7 mouse cellular contexts compared by ENCODE assay signal in the genomic region with DNA sequence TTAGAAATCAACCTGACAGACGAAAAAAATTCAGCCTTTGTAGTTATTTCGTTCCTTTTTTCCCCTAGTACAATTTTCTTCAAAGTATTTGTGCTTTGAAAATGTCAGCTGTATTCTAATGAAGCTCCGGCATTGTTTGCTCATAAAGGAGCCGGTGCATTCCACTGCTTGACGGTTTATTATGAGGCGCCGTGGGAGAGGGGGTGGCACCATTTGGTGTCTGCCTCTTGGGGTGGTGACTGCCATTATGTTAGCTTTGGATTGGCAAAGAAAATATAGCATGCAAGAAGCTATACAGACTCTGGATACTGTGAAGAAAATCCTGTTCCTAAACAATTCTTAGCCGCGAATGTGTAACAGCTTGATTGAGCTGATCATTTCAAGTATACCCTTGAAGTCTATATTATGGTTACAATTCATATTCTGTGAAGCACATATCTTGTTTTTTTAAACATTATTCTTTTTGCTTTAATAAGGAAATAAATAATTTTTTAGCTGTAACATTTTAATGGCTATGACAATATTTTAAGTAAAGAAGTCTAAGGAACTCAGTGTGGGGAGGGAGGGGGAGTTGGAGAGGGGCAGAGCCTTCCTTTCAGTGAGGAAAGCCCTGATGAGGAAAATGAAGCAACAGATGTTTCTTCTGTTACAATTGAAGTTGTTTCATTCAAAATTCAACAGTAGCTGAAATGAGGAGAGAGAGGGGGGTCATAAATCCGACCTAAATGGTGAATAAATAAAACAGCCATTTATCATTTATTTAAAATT.
A peak's percentile ranks its signal among the peaks of the same experiment; 100 is the strongest.
DNase-seq lines count a peak whose midpoint lies in the region; ATAC-seq and TF ChIP-seq lines count a peak whose summit lies in the region.

No protein-coding gene starts in this region.

- H3K4me1 ChIP-seq in ES-E14 (ENCODE audit: control insufficient read depth in 2 of 2, insufficient read depth in 2 of 2, low read length in 2 of 2, poor library complexity in 1 of 2): peaks cover 0 to 1% of the 10 kb centered on the region in 2 experiments; a peak in 3 of 4 replicates
- H3K4me1 ChIP-seq in embryonic facial prominence, embryonic 10.5 days: peaks cover 8% of the 10 kb centered on the region
- H3K4me1 ChIP-seq in hindbrain, embryonic 11.5 days (replicated peaks; ENCODE audit: control insufficient read depth, insufficient read depth, low read length): no peaks in the 10 kb centered on the region
- peaks cover 11% of the 10 kb centered on the region for H3K4me1 ChIP-seq in midbrain, embryonic 15.5 days

- H3K9me3 ChIP-seq in ES-E14 (ENCODE audit: control insufficient read depth, insufficient read depth, low read depth, low read length): no peaks in the 10 kb centered on the region
- no peaks in the 10 kb centered on the region for H3K9me3 ChIP-seq in embryonic facial prominence, embryonic 10.5 days
- H3K9me3 ChIP-seq in hindbrain, embryonic 11.5 days (ENCODE audit: control insufficient read depth, low read length): no peaks in the 10 kb centered on the region
- H3K9me3 ChIP-seq in midbrain, embryonic 15.5 days: no peaks in the 10 kb centered on the region

- DNase-seq in CD4-positive helper T cell, adult 2 months (ENCODE audit: low read depth, low spot score): peak; percentile 4
- no peak for DNase-seq in ES-E14 (ENCODE audit: low read depth, low spot score)
- DNase-seq in embryonic facial prominence, embryonic 10.5 days (ENCODE audit: low spot score): peak; percentile 51
- peak; percentile 75 for DNase-seq in hindbrain, embryonic 11.5 days (ENCODE audit: low spot score)
- DNase-seq in left cerebral cortex, adult 2 months (ENCODE audit: extremely low spot score in 1 of 2, low spot score in 2 of 2): peak; percentile 36 to 37
- peak; percentile 3 to 10 for DNase-seq in thymus, adult 18-20 months

- intact Hi-C loops in left cerebral cortex, adult 2 months (cut with DNase I): no loop called here

- TF ChIP-seq CTCF in left cerebral cortex, adult 2 months (IDR thresholded peaks at IDR 0.05): no peak

- H3K9ac ChIP-seq in ES-E14 (ENCODE audit: insufficient read depth, low read depth, low read length, poor library complexity, severe bottlenecking): 0 out of 2 replicates have a peak overlapping the region, but pooled peaks have one; percentile 43
- no peak overlapping the region for H3K9ac ChIP-seq in hindbrain, embryonic 11.5 days (ENCODE audit: low read depth, low read length)
- peak overlapping the region; percentile 43 for H3K9ac ChIP-seq in midbrain, embryonic 15.5 days

- no peak overlapping the region for H3K27ac ChIP-seq in ES-E14 (ENCODE audit: insufficient read depth, low read depth, low read length, poor library complexity, severe bottlenecking)
- H3K27ac ChIP-seq in embryonic facial prominence, embryonic 10.5 days (replicated peaks): peak overlapping the region; percentile 81
- peak overlapping the region; percentile 8; the same call in 1 of the 2 replicates for H3K27ac ChIP-seq in hindbrain, embryonic 11.5 days (ENCODE audit: low read depth, low read length)
- no peak overlapping the region for H3K27ac ChIP-seq in left cerebral cortex, adult 2 months
- H3K27ac ChIP-seq in midbrain, embryonic 15.5 days: peak overlapping the region; percentile 66; the same call in 1 of the 2 replicates

- peak overlapping the region; percentile 38 to 49; a peak in 3 of 4 replicates for H3K4me3 ChIP-seq in ES-E14 (ENCODE audit: insufficient read depth in 1 of 2, low read depth in 1 of 2, low read length in 2 of 2, poor library complexity in 1 of 2, severe bottlenecking in 1 of 2)
- peak overlapping the region; percentile 61 for H3K4me3 ChIP-seq in embryonic facial prominence, embryonic 10.5 days
- H3K4me3 ChIP-seq in hindbrain, embryonic 11.5 days (ENCODE audit: low read depth, low read length): peak overlapping the region; percentile 35
- peak overlapping the region; percentile 42 for H3K4me3 ChIP-seq in left cerebral cortex, adult 2 months
- peak overlapping the region; percentile 49 for H3K4me3 ChIP-seq in midbrain, embryonic 15.5 days

- H3K4me2 ChIP-seq in hindbrain, embryonic 11.5 days (replicated peaks; ENCODE audit: low read depth, low read length): peak overlapping the region; percentile 32
- peak overlapping the region; percentile 67 for H3K4me2 ChIP-seq in midbrain, embryonic 15.5 days

- no peaks in the 10 kb centered on the region for H3K27me3 ChIP-seq in embryonic facial prominence, embryonic 10.5 days (replicated peaks; ENCODE audit: low read depth, poor library complexity, severe bottlenecking)
- H3K27me3 ChIP-seq in hindbrain, embryonic 11.5 days (ENCODE audit: control insufficient read depth, insufficient read depth, low read length): no peaks in the 10 kb centered on the region
- H3K27me3 ChIP-seq in midbrain, embryonic 15.5 days (replicated peaks): no peaks in the 10 kb centered on the region

- in situ Hi-C loops in ES-E14 (cut with MboI; ENCODE audit: low sequenced_read_pairs in 2 of 2, unreplicated experiment in 2 of 2): no loop called here

- 3% methylated on average over 10 of the region's 10 CpGs for WGBS in embryonic facial prominence, embryonic 10.5 days
- 1% methylated on average over 10 of the region's 10 CpGs for WGBS in hindbrain, embryonic 11.5 days
- 1% methylated on average over 10 of the region's 10 CpGs for whole genome bisulfite sequencing in midbrain, embryonic 15.5 days

- H3K36me3 ChIP-seq in ES-E14 (ENCODE audit: control insufficient read depth, insufficient read depth, low read length, poor library complexity, severe bottlenecking): no peaks in the 10 kb centered on the region
- peaks cover 2% of the 10 kb centered on the region; the same call in 1 of the 2 replicates for H3K36me3 ChIP-seq in embryonic facial prominence, embryonic 10.5 days (replicated peaks)
- H3K36me3 ChIP-seq in hindbrain, embryonic 11.5 days (ENCODE audit: control insufficient read depth, insufficient read depth, low read length): no peaks in the 10 kb centered on the region
- no peaks in the 10 kb centered on the region for H3K36me3 ChIP-seq in midbrain, embryonic 15.5 days (replicated peaks)

- peak; percentile 86 for ATAC-seq in hindbrain, embryonic 11.5 days (ENCODE audit: low FRiP score)
- peak; percentile 77 for ATAC-seq in midbrain, embryonic 15.5 days (replicated peaks)

TF ChIP-seq in ES-E14, 5 proteins besides CTCF, POLR2A, EP300 and RAD21:
- no peak for TF ChIP-seq CHD2 (IDR thresholded peaks at IDR 0.05; ENCODE audit: low read depth, low read length)
- no peak for TF ChIP-seq ZNF384 (IDR thresholded peaks at IDR 0.05; ENCODE audit: low read depth, low read length)
- no peak for TF ChIP-seq HCFC1 (IDR thresholded peaks at IDR 0.05; ENCODE audit: borderline replicate concordance, insufficient read depth, low read length)
- TF ChIP-seq MAFK (IDR thresholded peaks at IDR 0.05; ENCODE audit: insufficient read depth, low read depth, low read length): no peak
- no peak for TF ChIP-seq ZC3H11A (IDR thresholded peaks at IDR 0.05; ENCODE audit: borderline replicate concordance, low read depth, low read length)
TF ChIP-seq in ES-E14: peak in this region for 0.

Comparison
In these comparisons a context has a peak if more than half of its experiments do, and no peak if none do; other contexts are left out.
1. H3K27ac ChIP-seq: peak in embryonic facial prominence, embryonic 10.5 days (single experiment), hindbrain, embryonic 11.5 days (single experiment) and midbrain, embryonic 15.5 days (single experiment); none in ES-E14 (single experiment) and left cerebral cortex, adult 2 months (single experiment).
2. Peak in every context shown above with its lines, with median percentiles within 50 percentile points of each other: H3K4me3 ChIP-seq.